Mouse (Mus musculus): ENCODE measurements around the gene Ptprg.
"Not testable (repeated sequence)": the region's sequence is repeated elsewhere in the genome, so short reads cannot be mapped to it uniquely, and the experiment has no call there.

Gene Ptprg

GRCm38 (mm10) chr14:12284141-12284912 lies 731.0 kb downstream of the Ptprg start, which contains the start of gene 3830406C13Rik:
3830406C13Rik (plus strand) TSS chr14:12284173.
- peak; percentile 93 for DNase-seq

- DNase-seq: not testable (repeated sequence)
These were observed 736.4 kb downstream of the Ptprg start for GRCm38 (mm10) chr14:12289747-12290146.

Data from embryo, embryonic 11 days (tissue).